Mouse (Mus musculus) Patski (cell line): ENCODE measurements around the gene Slc4a8. TPM values are rescaled to one million over a fixed set of nuclear protein-coding genes. Genes with fewer than 3 reads are reported as not detected.
"Not testable (repeated sequence)": the region's sequence is repeated elsewhere in the genome, so short reads cannot be mapped to it uniquely, and the experiment has no call there.

Experiments
- ATAC-seq: fragments of 100-300 bp; one replicate; pipeline ENCODE4 v1.8.0; 2021
- CTCF ChIA-PET: fragments of 350-600 bp; sonication (Branson Sonifier 250); formaldehyde crosslinking; loops from one replicate; lab custom pipeline; 2022; ENCODE audit warnings: inconsistent platforms; lab: Charles Lee
- POLR2A ChIA-PET: fragments of 350-600 bp; sonication (Branson Sonifier 250); formaldehyde crosslinking; loops from one replicate; lab custom pipeline; 2022; ENCODE audit warnings: antibody characterized with exemption, inconsistent platforms; lab: Charles Lee
- DNase-seq: peaks from one replicate; pipeline ENCODE4 v3.0.0-alpha.2; 2011; ENCODE audit warnings: low read depth, low spot score
- H3K27me3 ChIP-seq: fragments of 371-371 bp; one replicate; pipeline ENCODE4 v1.5.1; 2021
- CTCF ChIP-seq: fragments of 100-300 bp; IDR thresholded peaks from one replicate; pipeline ENCODE4 v1.5.1; 2021
- in situ Hi-C: fragments of 300-500 bp; cut with MboI; formaldehyde crosslinking; loops from 3 replicates; pipeline ENCODE4 v1.11.1; 2018; ENCODE audit warnings: low pct_unique_long_range_greater_than_20kb, mixed read lengths
- polyA plus RNA-seq: library from polyadenylated mRNA; unstranded; gene quantifications from one replicate; pipeline ENCODE4 v1.2.3, GENCODE M21; 2021

Slc4a8 gene
- polyA plus RNA-seq, 1 experiment from 2014 or later = 13.1 TPM

DNA sequence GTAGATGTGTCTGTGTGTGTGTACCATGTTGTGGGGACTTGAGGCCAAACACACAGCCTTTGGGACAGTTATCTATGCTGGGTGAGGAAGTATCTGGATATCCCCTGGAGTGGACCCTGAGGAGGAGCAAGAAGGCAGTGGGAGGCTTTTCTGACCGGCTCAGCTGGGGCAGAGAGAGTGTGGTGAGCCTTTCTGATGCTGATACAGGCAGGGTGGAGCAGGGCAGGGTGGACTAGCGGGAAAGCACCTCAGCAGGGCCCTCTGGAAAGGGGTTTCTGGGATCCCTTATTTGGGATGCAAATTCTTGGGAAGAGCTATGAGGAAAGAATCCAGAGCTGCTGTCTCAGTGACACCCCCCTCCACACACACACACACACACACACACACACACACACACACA is 30.8 kb downstream of the Slc4a8 start:
- CTCF ChIA-PET = no interaction called here
- DNase-seq (no peak), ATAC-seq (no peak)
- POLR2A ChIA-PET = no interaction called here
- H3K27me3 ChIP-seq = no peaks in the 10 kb centered on the region
- TF ChIP-seq CTCF = no peak
- in situ Hi-C loops = no loop called here

- CTCF ChIA-PET = no interaction called here
- no peaks in the 10 kb centered on the region for H3K27me3 ChIP-seq
- POLR2A ChIA-PET = no interaction called here
- in situ Hi-C loops = no loop called here
- DNase-seq (no peak), ATAC-seq (no peak)
- no peak for TF ChIP-seq CTCF
These were observed 39.4 kb downstream of the Slc4a8 start for GRCm38 (mm10) chr15:100800914-100801313.

DNA sequence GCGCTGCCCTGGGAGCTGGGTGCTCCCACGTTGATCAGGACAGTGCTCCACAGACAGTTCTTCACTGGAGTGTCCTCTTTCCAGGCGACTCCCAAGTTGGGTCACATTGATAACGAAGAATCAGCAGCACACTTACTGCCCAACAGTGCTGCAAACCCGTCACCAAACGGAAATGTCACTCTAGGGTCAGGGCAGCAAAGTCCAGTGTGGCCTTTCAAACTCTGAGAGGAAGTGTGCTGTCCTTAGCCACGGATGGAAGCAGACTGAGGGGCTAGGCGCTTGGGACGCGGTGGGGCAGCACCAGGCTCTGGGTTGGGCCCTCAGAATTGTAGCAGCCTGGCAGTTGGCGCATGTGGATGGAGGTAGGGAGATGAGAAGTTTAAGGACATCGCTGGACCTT is 46.5 kb downstream of the Slc4a8 start:
- POLR2A ChIA-PET = no interaction called here
- ATAC-seq (no peak), DNase-seq (no peak)
- no peaks in the 10 kb centered on the region for H3K27me3 ChIP-seq
- CTCF ChIA-PET = no interaction called here
- TF ChIP-seq CTCF = no peak
- in situ Hi-C loops = no loop called here

DNA sequence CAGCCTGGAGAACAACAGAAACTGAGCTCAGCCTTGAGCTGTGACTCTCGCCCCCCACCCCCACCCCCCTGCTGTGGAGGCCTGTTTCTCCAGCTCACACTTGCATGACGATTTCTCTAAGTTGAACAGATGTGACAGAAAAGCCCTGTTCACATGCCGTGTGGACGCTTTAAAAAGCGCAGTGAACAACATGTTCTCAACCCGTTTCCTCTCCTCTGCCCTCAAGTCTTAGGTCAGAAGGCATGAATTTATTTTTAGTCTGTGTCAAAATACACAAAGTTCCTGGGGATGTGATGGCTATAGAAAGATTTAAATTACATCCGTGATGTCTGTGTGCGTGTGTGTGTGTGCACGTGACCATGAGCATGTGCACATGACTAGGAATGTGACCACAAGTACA is 46.9 kb downstream of the Slc4a8 start:
- CTCF ChIA-PET = no interaction called here
- TF ChIP-seq CTCF = no peak
- POLR2A ChIA-PET = no interaction called here
- H3K27me3 ChIP-seq = no peaks in the 10 kb centered on the region
- in situ Hi-C loops = no loop called here
- ATAC-seq = no peak
- no peak for DNase-seq

DNA sequence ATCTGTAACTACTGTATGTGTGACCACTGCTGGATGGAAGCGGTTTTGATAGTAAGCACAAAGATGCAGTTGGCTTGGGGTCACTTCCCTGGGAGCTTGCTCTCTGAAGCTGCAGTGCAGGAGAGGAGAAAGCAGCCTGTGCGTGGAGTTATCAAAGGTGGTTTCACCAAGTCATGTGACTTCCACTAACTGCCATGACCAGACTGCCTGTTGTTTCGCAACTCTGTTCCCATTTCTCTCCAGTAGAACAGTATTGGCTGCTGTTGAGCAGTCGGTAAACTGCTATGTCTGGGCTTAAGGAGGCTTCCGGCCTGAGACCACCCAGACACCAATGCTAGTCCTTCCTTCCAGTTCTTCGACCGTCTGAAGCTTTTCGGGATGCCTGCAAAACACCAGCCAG is 48.7 kb downstream of the Slc4a8 start:
- DNase-seq = no peak
- POLR2A ChIA-PET = no interaction called here
- TF ChIP-seq CTCF = no peak
- ATAC-seq = no peak
- CTCF ChIA-PET = no interaction called here
- in situ Hi-C loops = no loop called here
- no peaks in the 10 kb centered on the region for H3K27me3 ChIP-seq

DNA sequence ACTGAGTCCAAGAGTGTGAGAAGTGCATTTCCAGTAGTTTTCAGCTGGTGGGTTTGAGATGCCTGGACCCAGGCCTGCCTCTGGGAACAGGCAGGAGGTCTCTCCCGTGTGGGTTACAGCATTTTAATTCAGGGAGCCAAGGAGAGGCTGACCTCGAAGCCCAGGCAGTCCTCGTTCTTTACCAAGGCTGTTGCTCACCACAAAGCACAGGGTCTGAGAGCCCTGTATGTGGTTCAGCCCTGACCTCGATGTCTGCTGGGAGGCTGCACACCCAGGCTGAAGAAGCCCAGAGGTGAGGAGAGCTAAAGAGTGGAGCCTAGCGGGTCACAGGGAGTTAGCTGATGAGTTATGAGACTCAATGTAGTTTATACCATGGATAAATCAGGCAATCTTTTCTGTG is 52.0 kb downstream of the Slc4a8 start:
- in situ Hi-C loops = no loop called here
- no peaks in the 10 kb centered on the region for H3K27me3 ChIP-seq
- POLR2A ChIA-PET = interaction anchor here (1.0 kb wide), 1 partner anchor 33 kb away, joined by 3 read pairs; no protein-coding TSS in a partner anchor
- ATAC-seq = no peak
- TF ChIP-seq CTCF = no peak
- DNase-seq = no peak
- CTCF ChIA-PET = interaction anchor here (1.1 kb wide), 1 partner anchor 14 kb away, joined by 4 read pairs; no protein-coding TSS in a partner anchor

GRCm38 (mm10) chr15:100814066-100814465 is 52.5 kb downstream of the Slc4a8 start:
- no peaks in the 10 kb centered on the region for H3K27me3 ChIP-seq
- no peak for ATAC-seq
- no peak for DNase-seq
- CTCF ChIA-PET = interaction anchor here (0.8 to 1.5 kb wide), 3 partner anchors 14 to 15 kb away, joined by 3 to 4 read pairs (median 3); no protein-coding TSS in a partner anchor
- in situ Hi-C loops = no loop called here
- TF ChIP-seq CTCF = no peak
- POLR2A ChIA-PET = interaction anchor here (0.7 kb wide), 1 partner anchor 197 kb away, joined by 3 read pairs; no protein-coding TSS in a partner anchor

DNA sequence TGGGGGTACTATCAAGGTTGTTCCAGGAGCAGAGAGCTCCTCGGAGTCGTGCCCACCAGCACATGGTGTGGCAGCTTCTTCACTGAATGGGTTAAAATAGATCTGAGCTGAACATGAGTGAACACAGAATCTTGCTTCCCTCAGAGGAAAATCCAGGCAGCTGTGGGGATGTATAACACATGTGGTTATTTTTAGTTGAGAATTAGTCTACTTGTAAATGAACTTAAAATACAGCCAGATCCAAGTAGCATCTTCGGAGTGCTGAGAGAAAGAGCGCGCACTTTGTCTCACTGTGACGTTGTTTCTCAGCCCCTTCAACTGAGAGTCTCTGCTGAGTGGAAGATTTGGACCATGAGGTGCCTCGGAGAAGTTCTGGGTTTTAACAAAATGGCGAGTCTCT is 53.8 kb downstream of the Slc4a8 start:
- CTCF ChIA-PET = interaction anchor here (1.5 kb wide), 1 partner anchor 17 kb away, joined by 3 read pairs; no protein-coding TSS in a partner anchor
- no peaks in the 10 kb centered on the region for H3K27me3 ChIP-seq
- ATAC-seq = no peak
- DNase-seq = no peak
- TF ChIP-seq CTCF = no peak
- POLR2A ChIA-PET = no interaction called here
- in situ Hi-C loops = no loop called here

- H3K27me3 ChIP-seq = no peaks in the 10 kb centered on the region
- ChIA-PET CTCF (no interaction called here), POLR2A (no interaction called here)
- ATAC-seq (no peak), DNase-seq (no peak)
- in situ Hi-C loops = no loop called here
- no peak for TF ChIP-seq CTCF
These were observed 57.3 kb downstream of the Slc4a8 start for GRCm38 (mm10) chr15:100818860-100819259.

GRCm38 (mm10) chr15:100821824-100822223 is 60.3 kb downstream of the Slc4a8 start:
- in situ Hi-C loops = no loop called here
- TF ChIP-seq CTCF = no peak
- no peaks in the 10 kb centered on the region for H3K27me3 ChIP-seq
- ATAC-seq (no peak), DNase-seq (no peak)
- CTCF ChIA-PET = no interaction called here
- POLR2A ChIA-PET = no interaction called here

DNA sequence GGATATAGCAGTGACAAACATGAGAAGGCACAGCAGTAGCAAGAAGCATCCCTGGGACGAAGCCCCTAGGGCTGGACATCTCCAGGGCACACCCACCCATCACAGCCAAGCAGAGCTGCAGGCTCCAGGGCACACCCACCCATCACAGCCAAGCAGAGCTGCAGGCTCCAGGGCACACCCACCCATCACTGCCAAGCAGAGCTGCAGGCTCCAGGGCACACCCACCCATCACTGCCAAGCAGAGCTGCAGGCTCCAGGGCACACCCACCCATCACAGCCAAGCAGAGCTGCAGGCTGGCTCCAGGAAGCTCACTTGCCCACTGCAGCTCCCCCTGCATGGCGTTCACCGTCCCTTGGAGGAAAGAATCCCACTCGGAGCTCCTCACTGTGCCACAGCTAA is 60.8 kb downstream of the Slc4a8 start:
- DNase-seq, in situ Hi-C loops, CTCF ChIA-PET, H3K27me3 ChIP-seq, POLR2A ChIA-PET, ATAC-seq: not testable (repeated sequence)

DNA sequence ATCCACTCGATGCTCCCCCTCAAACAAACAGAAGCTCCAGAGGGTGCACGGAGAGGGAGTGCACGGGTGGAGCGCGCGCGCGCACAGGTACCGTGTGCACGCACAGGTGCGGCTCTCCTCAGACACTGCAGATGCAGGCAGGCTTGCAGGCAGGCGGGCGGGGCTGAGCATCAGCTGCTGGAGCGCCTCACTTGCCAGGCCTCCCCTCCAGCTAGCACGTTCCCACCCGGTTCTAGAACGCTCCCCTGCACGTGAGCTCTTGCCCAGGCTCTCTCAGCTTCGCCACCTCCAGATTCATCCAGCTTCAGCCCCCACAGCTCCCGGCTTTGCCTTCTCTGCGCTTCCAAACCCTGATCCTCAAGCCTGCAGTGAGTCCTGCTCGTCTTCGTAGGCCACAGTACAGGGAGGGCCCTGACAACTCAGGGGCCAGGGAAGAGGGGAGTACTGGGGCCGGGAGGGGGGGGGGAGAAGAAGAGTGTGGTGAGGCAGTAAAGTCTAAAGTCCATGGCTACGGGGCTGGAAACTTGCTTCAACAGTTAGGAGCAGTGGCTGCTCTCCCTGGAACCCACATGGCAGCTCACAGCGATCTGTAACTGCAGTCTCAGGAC is 63.8 kb downstream of the Slc4a8 start:
- ATAC-seq (no peak), DNase-seq (no peak)

More for the DNA sequence above, 63.8 kb downstream of the Slc4a8 start:
- ChIA-PET POLR2A (no interaction called here), CTCF (no interaction called here)
- no peaks in the 10 kb centered on the region for H3K27me3 ChIP-seq
- TF ChIP-seq CTCF = no peak
- in situ Hi-C loops = no loop called here
